Mouse (Mus musculus) megakaryocyte, embryonic 14.5 days (primary cell): ENCODE measurements at regions not wholly inside any gene's neighbourhood (a gene's known extent, or its start where the extent isn't known, plus 50 kb on each side); places are given as distances from the start of the nearest gene placed in this dataset.

ENCODE experiments used
- H3K27me3 ChIP-seq: replicated peaks from 2 replicates; pipeline ENCODE3; 2012; ENCODE audit warnings: inconsistent platforms
- H3K36me3 ChIP-seq: replicated peaks from 2 replicates; pipeline ENCODE3; 2012; ENCODE audit warnings: low read length, inconsistent platforms, mixed read lengths
- H3K4me1 ChIP-seq: 2 replicates; pipeline ENCODE4 v1.6.1; 2012; ENCODE audit warnings: inconsistent platforms
- H3K4me3 ChIP-seq: replicated peaks from 2 replicates; pipeline ENCODE3; 2012; ENCODE audit warnings: moderate library complexity, mild to moderate bottlenecking, inconsistent platforms
- H3K9me3 ChIP-seq: 2 replicates; pipeline ENCODE4 v1.6.1; 2012; ENCODE audit warnings: inconsistent platforms
- FLI1 ChIP-seq: IDR thresholded peaks from 2 replicates; pipeline ENCODE4 v1.6.1; 2012; ENCODE audit warnings: low read length, inconsistent platforms, mixed read lengths
- GATA1 ChIP-seq: IDR thresholded peaks from 3 replicates; pipeline ENCODE4 v1.6.1; 2012; ENCODE audit warnings: mixed read lengths, low read length, inconsistent platforms, borderline replicate concordance

DNA sequence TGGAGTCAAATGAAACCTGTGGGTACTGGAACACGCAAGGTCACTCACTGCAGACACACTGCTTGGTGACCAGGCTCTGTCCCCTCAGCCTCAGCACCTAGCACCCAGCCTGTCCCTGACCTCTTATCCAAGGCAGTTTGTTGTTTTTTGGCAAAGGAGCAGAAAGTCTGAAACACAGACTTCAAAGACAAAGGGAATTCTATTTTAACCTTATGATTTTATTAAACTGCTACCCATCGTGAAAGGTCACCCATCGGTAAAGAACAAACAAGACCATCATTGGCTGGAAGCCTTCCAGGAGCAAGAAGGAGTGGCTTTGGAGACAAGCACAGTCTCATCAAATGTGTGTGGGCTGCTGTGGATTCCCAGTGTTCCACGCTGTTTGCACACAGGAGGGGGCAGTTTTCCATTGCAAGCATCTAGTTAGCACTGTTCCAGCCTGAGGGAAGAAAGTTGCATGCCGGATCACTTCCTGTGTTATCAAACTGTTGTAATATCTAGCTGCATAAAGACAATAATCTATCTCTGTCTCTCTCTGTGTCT, 120.6 kb upstream of the Rpl34 start:
- no peak for TF ChIP-seq GATA1
- no peak for TF ChIP-seq FLI1
- peaks cover 7% of the 10 kb centered on the region for H3K27me3 ChIP-seq

DNA sequence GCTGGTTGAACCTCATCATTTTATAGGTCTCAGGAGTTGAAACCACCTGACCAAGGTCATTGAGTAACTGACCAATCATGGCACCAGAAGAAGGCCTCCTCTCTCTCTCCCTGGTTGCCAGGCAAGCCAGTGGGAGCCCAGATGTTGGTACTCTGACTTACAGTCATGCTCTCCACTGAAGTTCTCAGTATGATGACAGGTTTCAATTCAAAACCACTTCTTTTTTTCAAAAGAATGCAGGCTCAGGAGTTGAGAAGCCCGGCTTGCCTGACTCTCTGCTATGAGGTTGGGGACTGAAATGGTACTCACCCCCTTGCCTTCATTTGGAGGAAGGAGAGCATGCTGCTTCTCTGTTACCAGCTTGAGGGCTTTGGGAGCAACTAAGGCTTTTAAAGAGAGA, 111.6 kb upstream of the Rpl34 start:
- Histone ChIP-seq H3K4me1 (no peaks in the 10 kb centered on the region), H3K9me3 (peaks cover 11% of the 10 kb centered on the region), H3K36me3 (no peaks in the 10 kb centered on the region), H3K4me3 (no peak overlapping the region), H3K27me3 (peaks cover 2% of the 10 kb centered on the region)
- TF ChIP-seq FLI1 (no peak), GATA1 (no peak)

More for the DNA sequence above, 120.6 kb upstream of the Rpl34 start:
- Histone ChIP-seq H3K9me3 (peaks cover 7% of the 10 kb centered on the region), H3K4me1 (no peaks in the 10 kb centered on the region), H3K36me3 (no peaks in the 10 kb centered on the region), H3K4me3 (no peak overlapping the region)

DNA sequence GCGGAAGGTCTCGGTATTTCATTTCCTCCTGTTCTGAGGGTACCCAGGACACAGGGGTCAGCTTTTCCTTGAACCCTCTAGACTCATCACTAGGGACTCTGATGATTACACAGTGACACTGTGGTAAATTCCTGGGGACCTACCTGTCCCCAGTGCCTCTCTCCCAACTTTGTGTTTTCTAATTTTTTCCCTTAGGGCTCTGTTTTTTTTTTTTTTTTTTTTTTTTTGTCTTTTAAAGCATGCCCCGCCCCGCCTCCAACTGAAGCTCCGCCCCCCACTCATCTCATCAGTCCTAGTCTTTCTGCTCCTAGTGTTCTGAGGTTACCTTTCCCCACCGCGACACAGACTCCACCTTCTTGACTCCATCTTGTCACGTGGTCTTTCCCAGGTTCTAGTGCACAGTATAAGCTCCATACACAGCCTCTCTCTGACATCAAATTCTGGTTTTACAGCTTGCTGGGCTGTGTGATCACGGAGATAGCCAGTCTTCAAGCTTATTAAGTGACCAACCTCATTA, 109.8 kb upstream of the Rpl34 start:
- no peaks in the 10 kb centered on the region for H3K27me3 ChIP-seq
- no peak overlapping the region for H3K4me3 ChIP-seq
- H3K9me3 ChIP-seq = peaks cover 6% of the 10 kb centered on the region
- no peak for TF ChIP-seq GATA1
- TF ChIP-seq FLI1 = no peak
- no peaks in the 10 kb centered on the region for H3K36me3 ChIP-seq
- H3K4me1 ChIP-seq = no peaks in the 10 kb centered on the region

DNA sequence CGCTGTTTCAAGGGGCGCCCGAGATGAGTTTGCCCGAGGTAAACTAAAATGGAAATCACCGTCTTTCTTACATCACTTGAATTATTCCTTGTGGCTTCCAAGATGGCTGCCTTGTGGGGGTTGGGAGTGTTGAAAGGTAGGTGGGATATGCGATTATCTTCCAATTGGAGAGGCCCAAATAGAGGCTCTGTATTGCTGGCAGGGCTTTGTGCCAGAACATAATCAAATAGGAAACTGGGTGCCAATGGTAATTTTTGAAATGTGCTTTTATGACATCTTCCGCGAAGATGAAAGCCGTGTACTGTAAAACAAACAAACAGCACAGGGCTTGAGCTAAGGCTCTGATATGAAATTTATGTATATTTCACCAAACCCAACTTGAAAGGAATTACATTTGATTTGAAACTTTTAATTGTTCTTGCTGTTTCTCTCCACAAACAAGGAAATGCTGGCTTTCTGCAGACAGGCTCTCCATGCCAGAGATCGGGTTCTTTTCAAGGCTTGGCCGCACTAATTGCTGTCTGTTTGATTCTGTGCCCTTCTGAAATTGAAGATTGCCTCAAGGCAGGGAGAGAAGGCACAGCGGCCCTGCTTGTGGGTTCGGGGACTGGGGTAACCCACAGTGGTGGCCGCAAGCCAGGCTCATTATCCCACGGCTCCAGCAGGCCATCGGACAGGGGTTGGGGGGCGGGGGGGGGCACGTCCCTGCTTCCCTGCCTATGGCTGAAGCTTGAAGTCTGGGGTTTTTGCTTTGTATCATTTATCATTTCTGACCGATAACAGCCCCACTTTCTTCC, 108.6 kb upstream of the Rpl34 start:
- no peaks in the 10 kb centered on the region for H3K27me3 ChIP-seq
- no peaks in the 10 kb centered on the region for H3K4me1 ChIP-seq
- TF ChIP-seq GATA1 (no peak), FLI1 (no peak)
- no peak overlapping the region for H3K4me3 ChIP-seq
- no peaks in the 10 kb centered on the region for H3K36me3 ChIP-seq
- H3K9me3 ChIP-seq = peaks cover 4% of the 10 kb centered on the region

DNA sequence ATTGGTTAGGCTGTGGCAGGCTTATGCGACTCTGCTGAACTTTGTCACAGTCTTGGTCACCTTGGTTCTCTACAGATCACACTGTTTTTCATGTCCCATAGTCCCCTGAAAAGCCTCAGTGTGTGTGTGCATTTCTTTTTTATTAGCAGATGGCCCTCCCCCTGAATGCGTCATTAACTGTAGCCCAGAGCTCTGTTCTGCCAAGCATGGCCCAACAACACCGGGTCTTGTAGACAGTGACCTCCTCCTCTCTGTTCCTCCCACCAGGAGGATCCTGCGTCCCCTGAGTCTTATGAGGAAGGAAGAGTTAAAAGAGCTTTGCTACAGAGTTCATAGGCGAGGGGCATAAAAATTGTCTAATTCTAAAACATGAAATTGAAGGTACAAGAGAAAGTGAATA, 103.5 kb upstream of the Rpl34 start:
- no peaks in the 10 kb centered on the region for H3K36me3 ChIP-seq
- no peak for TF ChIP-seq FLI1
- TF ChIP-seq GATA1 = no peak
- no peak overlapping the region for H3K4me3 ChIP-seq
- H3K9me3 ChIP-seq = no peaks in the 10 kb centered on the region
- peaks cover 3% of the 10 kb centered on the region for H3K27me3 ChIP-seq
- no peaks in the 10 kb centered on the region for H3K4me1 ChIP-seq

DNA sequence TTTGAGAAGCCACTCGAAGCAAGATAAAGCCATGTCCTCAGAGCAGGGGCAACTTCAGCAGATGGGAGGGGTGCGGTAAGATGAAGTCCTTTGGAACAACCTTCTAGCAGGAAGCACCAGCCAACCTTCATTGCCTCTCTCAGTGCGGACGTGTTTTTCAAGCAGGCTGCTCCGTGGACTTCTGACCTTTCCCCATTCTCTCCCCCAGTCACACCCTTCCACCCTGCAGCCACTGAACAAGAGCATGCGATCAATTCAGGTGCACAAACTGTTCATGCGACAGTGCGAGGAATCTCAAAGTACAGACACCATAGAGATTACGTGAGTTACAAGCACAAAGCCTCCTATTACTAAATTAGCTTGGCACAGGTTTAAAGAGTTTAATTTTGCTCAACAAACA, 102.9 kb upstream of the Rpl34 start:
- TF ChIP-seq FLI1 (no peak), GATA1 (no peak)

DNA sequence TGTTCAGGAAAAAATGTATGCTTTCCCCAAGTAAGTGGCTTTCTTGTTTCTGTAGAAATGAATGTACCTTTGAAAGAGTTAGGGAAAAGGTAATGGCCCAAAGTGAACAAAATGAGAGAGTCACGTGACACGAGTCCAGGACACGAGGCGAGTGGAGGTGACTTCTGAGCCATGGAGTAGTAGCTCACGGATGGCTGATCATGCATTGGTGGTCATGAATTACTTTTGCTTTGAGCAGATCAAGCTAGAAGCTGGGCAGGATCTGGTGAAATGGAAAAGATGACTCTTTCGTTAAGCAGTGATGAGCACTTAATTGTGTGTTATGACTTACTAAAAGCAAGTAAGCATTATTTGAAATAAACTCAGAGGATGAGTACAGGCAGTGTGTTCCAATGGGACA, 101.6 kb upstream of the Rpl34 start:
- Histone ChIP-seq H3K36me3 (no peaks in the 10 kb centered on the region), H3K9me3 (no peaks in the 10 kb centered on the region), H3K27me3 (peaks cover 9% of the 10 kb centered on the region), H3K4me3 (no peak overlapping the region), H3K4me1 (no peaks in the 10 kb centered on the region)
- TF ChIP-seq GATA1 = no peak

More for the DNA sequence above, 102.9 kb upstream of the Rpl34 start:
- Histone ChIP-seq H3K4me3 (no peak overlapping the region), H3K36me3 (no peaks in the 10 kb centered on the region), H3K4me1 (no peaks in the 10 kb centered on the region), H3K27me3 (peaks cover 3% of the 10 kb centered on the region), H3K9me3 (no peaks in the 10 kb centered on the region)

DNA sequence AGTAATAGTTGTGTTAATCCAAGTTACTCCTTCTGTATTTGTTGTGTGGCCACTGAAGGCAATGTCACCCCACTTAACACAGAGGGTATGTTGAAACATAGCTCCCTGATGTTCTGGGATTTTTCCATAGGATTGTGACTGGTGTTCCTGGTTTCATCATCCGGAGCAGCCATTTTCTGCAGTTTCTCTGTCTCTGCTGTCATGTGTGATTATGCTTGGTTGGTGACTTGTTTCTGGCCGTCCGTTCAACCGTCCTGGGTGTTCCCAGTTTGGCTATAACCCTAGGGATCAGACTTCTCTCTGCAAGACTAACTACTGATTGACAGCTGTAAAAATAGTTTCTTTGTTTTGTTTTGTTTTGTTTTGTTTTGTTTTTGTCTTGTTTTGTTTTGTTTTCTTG, 98.1 kb upstream of the Rpl34 start:
- Histone ChIP-seq H3K4me3 (no peak overlapping the region), H3K4me1 (no peaks in the 10 kb centered on the region), H3K27me3 (peaks cover 9% of the 10 kb centered on the region), H3K36me3 (no peaks in the 10 kb centered on the region), H3K9me3 (no peaks in the 10 kb centered on the region)
- TF ChIP-seq FLI1 = no peak
- TF ChIP-seq GATA1 = no peak

DNA sequence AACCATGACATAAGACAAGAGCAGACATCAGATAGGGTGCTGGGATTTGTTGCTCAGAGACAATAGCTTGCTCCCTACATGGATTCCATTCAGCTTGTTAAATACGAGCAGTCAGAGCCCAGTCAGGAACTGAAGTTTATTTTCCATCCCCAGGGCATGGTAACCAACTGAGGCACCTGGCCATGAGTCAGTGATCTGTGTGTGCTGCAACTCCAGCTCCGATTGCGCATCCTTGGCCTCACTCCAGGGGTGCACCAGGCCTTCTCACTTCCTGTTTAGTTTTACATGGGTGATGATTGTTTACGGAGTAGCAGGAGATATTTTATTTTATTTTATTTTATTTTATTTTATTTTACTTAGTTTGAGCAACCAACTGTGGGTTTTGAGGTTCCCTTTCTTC, 97.7 kb upstream of the Rpl34 start:
- no peaks in the 10 kb centered on the region for H3K9me3 ChIP-seq
- H3K36me3 ChIP-seq = no peaks in the 10 kb centered on the region
- no peak overlapping the region for H3K4me3 ChIP-seq
- H3K27me3 ChIP-seq = peaks cover 9% of the 10 kb centered on the region
- no peak for TF ChIP-seq GATA1
- no peaks in the 10 kb centered on the region for H3K4me1 ChIP-seq

DNA sequence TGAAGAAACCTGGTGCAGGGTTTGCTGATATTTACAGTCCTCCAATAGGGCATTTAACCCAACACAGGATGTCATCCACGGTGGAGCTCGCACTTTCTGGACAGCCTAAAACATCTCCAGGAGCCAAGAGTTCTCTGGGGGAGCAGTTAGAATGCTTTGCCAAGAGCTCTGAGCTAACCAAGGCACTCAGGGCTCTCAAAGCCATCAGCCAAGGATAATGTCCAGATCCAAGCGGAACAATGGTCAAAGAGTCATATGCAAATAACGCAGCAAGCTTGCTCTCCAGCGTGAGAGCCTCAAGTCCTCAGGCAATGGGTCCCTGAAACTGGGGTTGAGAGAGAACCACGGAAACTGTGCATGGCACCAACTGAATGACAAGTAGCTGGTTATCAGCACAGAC, 96.8 kb upstream of the Rpl34 start:
- no peak for TF ChIP-seq FLI1
- TF ChIP-seq GATA1 = no peak
- Histone ChIP-seq H3K36me3 (no peaks in the 10 kb centered on the region), H3K27me3 (peaks cover 9% of the 10 kb centered on the region), H3K4me1 (no peaks in the 10 kb centered on the region), H3K4me3 (no peak overlapping the region), H3K9me3 (no peaks in the 10 kb centered on the region)

DNA sequence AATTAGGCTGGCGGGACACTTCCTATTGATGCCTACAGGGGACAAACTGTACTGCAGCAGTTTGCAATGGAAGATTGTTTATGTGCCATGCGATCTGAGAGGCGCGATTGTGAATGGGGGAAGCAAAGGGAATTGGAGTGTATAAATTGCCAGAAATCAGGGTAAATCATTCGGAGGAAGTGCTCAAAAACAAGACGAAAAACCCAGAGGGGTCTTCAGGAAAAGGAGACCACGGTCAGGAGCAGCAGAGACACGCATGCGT, 89.6 kb upstream of the Rpl34 start:
- TF ChIP-seq FLI1 = no peak
- TF ChIP-seq GATA1 = no peak
- Histone ChIP-seq H3K9me3 (peaks cover 7% of the 10 kb centered on the region), H3K4me3 (no peak overlapping the region)

More for the DNA sequence above, 89.6 kb upstream of the Rpl34 start:
- no peaks in the 10 kb centered on the region for H3K36me3 ChIP-seq
- H3K4me1 ChIP-seq = peaks cover 8% of the 10 kb centered on the region
- peaks cover 9% of the 10 kb centered on the region for H3K27me3 ChIP-seq
